Mouse (Mus musculus): ENCODE results near the gene Tmem159.
A peak's percentile ranks its signal among the peaks of the same experiment; 100 is the strongest.

The Tmem159 gene

DNA sequence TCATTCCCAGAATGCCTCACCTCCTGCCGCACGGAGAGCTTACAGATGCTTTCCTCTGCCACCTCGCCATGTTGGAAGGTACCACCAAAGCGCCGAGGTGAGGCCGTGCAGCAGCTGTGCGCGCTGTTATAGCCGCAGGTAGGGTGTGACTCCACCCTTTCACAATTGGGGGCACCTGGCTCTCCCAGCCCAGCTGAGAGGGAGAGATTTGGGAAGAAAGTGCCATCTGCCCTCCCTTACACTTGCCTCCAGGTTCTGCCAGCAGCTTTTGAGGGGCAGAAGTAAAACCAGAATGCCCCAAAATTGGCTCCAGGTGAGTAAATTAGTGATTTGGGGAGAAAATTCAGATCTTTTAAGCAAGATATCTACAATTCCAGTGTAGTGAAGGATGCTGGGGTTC lies 43.0 kb downstream of the Tmem159 start, which contains the start of gene Zp2:
Zp2 (minus strand) TSS at position 101 of the 400 bp plus-strand sequence.
- DNase-seq: no peak

DNA sequence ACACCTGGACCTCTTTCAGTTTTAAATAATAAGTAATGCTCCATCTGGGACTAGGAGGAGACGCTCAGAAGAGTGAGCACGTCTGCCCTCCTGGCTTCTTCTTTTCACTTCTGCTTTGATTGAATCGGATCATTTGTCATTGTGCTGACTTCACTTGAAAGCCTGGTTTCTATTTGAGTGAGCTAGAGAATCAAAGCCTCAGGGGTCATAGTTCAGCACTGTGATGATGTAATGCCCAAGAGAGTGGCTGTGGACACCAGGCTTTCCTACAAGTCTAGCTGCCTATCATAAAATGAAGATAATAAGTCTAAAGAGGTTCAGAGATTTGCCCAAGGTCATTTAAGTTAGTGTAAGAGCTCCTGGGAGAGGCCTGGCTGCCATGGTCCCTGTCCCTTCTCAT lies 48.1 kb downstream of the Tmem159 start:
- DNase-seq: no peak

DNA sequence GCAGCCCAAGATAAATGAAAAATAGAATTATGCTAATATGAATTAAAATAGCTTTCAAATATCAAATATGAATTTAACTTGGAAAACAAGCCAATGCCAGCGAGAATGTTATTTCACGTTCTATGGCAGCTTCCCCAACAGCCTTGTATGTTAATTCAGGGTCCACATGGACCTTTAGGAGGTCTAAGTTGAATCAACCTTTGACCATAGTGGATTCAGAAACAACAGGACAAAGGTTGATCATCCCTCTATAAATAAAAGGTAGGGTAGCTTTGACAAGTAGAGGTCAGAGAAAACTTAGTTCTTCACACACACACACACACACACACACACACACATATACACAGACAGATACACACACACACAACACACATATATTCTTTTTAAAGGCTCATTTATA lies 48.7 kb downstream of the Tmem159 start:
- DNase-seq: no peak

DNA sequence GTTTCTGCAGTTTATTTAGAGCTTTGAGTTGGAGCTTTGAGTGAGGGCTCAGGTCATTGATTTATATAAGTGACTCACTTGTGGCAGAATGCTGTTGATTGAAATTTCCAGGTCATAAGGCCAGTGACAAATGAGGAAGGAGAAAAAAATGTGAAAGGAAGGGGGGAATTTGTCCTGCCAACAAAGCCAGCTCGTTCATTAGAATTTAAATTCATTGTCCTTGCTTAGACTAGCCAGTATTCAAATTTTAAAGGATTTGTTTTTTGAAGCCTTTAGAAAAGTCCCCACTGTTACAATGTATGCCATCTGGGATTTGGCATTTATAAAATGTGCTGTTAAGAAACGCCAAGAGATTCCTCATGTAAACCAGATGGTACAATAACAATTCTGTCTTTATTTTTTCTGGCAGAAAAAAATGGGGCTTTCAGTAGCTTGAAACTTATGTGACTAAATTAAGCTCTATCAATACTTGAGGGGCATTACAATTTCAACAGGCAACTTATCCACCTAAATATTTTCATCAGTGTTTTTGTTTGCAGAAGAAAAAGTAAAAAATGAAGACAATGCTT lies 54.8 kb downstream of the Tmem159 start:
- no peak for DNase-seq

DNA sequence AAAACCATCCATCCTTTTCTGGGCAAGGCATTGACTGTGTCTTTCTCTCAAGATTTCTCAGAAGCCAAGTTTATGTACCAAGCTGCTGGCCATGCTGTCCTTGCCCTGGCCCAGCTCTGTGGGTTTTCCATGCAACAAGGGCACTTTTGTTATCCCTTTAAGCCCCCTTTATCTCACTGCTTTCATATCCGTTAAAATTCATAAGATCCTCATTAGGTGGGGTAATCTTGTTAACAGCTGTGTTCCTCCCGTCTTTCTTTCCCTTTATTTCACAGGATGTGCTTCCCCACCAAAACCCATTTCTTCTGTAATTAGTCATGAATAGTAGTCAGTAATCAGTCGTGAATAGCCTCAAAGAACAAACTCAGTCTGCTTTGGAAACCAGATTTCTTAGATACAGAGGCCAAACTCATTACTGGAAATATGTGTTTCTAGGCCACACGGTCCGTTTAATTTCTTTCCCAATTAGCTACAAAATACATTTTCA lies 55.5 kb downstream of the Tmem159 start:
- DNase-seq: no peak

DNA sequence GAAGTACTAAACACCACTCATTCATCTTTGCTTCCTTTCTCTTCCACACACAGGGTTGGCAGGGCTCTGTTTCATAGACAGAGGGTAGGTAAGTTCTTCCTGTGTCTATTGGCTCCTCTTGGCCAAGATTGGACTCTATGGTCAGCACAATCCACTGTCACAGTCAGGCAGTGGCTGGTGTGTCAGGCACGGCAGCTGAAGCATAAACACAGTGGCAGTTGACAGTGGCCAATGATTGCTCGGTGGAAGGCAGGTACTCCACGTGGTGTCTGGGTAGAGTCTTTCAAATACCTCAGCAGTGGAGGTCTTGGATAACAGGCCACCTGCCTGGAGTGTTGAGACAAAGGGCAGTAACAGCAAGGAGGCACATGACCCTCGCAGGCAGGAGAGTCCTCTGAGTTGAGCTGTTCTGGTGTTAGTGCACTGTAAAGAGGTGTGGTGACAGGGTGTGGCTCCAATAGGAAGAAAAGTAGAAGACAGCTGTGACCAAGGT lies 56.0 kb downstream of the Tmem159 start:
- DNase-seq: no peak

DNA sequence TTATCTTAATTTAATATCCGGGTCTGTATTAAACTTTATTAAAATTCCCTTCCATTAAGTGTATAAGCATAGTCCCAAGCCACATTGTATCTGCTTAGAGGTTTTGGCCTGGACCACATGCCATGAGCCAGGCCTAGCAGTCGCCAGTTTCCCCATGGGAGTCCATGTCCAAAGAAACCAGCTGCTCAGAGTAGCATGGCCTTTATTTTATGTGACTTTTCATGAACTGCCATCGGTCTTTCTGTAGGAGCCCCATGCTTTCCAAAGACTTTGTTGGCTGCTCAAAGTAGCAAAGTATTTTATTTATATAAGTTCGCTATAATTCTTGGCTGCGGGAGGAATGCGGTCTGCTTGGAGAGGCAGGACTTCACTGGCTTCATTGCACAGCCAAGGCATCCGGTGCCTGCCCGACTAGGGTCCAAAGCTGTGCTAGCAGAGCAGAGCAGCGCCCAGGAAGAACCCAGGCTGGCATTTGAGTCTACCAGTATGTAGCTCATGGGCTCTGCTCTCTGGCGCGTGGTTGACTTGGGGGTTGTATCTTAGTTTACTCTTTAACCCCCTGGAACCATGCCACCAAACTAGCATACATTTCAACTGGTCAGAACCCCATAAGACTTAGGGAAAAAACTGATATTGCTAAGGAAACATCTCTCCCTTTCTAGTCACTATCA lies 61.6 kb downstream of the Tmem159 start:
- peak; percentile 18 to 28 for DNase-seq

Measured in cerebellum, postnatal 14 days (tissue).